Mouse (Mus musculus) hindbrain, embryonic 11.5 days (tissue): ENCODE data around the gene Fars2. TPM values are rescaled to one million over a fixed set of nuclear protein-coding genes. Genes with fewer than 3 reads are reported as not detected.

Experiments
- ATAC-seq: fragments of 200-750 bp; cut with Nextera tagmentation; 2 replicates; pipeline ENCODE4 v1.8.0; 2017; ENCODE audit warnings: mild to moderate bottlenecking, moderate TSS enrichment, moderate library complexity; ENCODE audit not compliant: low FRiP score
- DNase-seq: peaks from one replicate; pipeline ENCODE4 v3.0.0-alpha.2; 2015; ENCODE audit warnings: low spot score
- H3K27ac ChIP-seq: fragments of 300-500 bp; sonication (generic); 2 replicates; pipeline ENCODE4 v1.5.1; 2014; ENCODE audit warnings: mild to moderate bottlenecking, low read depth, low read length
- H3K27me3 ChIP-seq: fragments of 300-500 bp; sonication (generic); 2 replicates; pipeline ENCODE4 v1.6.1; 2014; ENCODE audit warnings: mild to moderate bottlenecking, low read length, moderate library complexity, mixed read lengths; ENCODE audit not compliant: control insufficient read depth, insufficient read depth
- H3K36me3 ChIP-seq: fragments of 300-500 bp; sonication (generic); 2 replicates; pipeline ENCODE4 v1.6.1; 2014; ENCODE audit warnings: mild to moderate bottlenecking, low read length, moderate library complexity, mixed read lengths; ENCODE audit not compliant: control insufficient read depth, insufficient read depth
- H3K4me1 ChIP-seq: fragments of 300-500 bp; sonication (generic); replicated peaks from 2 replicates; pipeline ENCODE4 v1.6.1; 2014; ENCODE audit warnings: low read length, mixed read lengths; ENCODE audit not compliant: control insufficient read depth, insufficient read depth
- H3K4me2 ChIP-seq: fragments of 300-500 bp; sonication (generic); replicated peaks from 2 replicates; pipeline ENCODE4 v1.6.1; 2014; ENCODE audit warnings: mild to moderate bottlenecking, low read depth, low read length
- H3K4me3 ChIP-seq: fragments of 300-500 bp; sonication (generic); 2 replicates; pipeline ENCODE4 v1.5.1; 2014; ENCODE audit warnings: low read depth, low read length
- H3K9ac ChIP-seq: fragments of 300-500 bp; sonication (generic); 2 replicates; pipeline ENCODE4 v1.6.1; 2014; ENCODE audit warnings: low read depth, low read length
- H3K9me3 ChIP-seq: fragments of 300-500 bp; sonication (generic); 2 replicates; pipeline ENCODE4 v1.6.1; 2016; ENCODE audit warnings: low read length; ENCODE audit not compliant: control insufficient read depth
- WGBS: fragments of 180-500 bp; shearing (Covaris S2); extraction: QIAGEN DNeasy Blood & Tissue Kit; methylation state at CpG from one replicate; pipeline ENCODE4 v1.1.7; 2014; 5-methylcytosine and 5-hydroxymethylcytosine counted together
- polyA plus RNA-seq: library from polyadenylated mRNA; unstranded; fragments of >200 nt; fragmentation: Nextera tagmentation; extraction: Ambion mirVana; gene quantifications from 2 replicates; pipeline ENCODE4 v1.2.1, GENCODE M21; 2014

Fars2 gene
- polyA plus RNA-seq, 1 experiment from 2014 or later, result 31.1 TPM

DNA sequence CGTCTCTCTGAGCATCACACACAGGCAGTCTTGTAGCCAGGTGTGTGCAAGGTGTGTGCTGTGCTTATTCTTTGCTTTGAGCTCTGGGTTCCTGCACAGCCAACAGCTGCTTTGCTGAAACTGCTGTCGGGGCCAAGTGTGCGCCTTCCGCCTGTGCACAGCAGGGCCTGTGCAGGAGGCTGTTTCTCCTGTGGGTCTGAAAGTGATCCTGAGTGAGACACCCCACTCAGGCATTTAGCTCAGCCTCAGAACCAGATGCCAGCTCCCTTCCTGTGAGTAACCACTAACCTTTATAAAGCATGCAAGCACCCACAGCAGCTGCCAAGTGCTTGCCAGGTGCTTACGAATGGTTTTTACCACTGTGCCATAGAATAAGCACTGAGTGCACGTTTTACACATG lies 249.1 kb downstream of the Fars2 start:
- Histone ChIP-seq H3K9ac (no peak overlapping the region), H3K27ac (no peak overlapping the region), H3K9me3 (no peaks in the 10 kb centered on the region), H3K4me1 (no peaks in the 10 kb centered on the region), H3K36me3 (no peaks in the 10 kb centered on the region), H3K4me2 (no peak overlapping the region), H3K4me3 (no peak overlapping the region), H3K27me3 (no peaks in the 10 kb centered on the region)
- WGBS, result 87% methylated on average over 6 of the region's 6 CpGs
- no peak for DNase-seq
- no peak for ATAC-seq

DNA sequence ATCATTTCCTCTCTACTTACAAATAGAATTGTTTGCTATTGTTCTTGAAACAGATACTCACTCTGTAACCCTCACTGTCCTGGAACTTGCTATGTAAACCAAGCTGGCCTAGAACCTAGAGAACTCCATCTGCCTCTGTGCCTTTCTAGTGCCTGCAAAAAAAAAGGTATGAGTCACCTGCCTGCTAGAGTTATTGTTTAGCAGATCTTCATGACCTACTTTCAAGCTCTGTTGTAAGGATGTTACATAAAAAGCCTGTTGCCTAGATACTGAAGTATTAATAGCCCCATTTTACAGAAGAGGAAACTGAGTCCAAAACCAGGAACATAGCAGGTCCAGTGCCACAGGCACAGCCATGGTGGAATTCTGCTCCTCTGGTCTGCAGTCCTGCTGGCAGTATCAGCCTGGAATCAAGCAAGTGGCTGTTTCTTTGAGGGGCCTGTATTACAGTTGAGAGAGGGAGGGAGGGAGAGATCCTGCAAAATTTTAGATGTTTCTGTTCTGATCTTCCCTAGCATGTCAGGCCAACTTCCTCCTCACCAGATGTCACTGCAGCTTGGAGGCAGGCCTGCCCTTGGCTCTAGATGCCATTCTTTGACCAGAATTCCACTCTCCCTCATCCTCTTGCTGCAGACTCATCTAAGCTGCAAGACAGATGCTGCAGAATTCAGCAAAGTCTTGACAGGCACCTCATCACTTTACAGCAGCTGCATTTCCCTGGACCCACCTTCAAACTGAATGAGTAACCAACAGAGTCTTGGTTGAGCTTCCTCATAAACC lies 250.7 kb downstream of the Fars2 start:
- ATAC-seq (no peak), DNase-seq (no peak)
- H3K9ac ChIP-seq, result no peak overlapping the region

DNA sequence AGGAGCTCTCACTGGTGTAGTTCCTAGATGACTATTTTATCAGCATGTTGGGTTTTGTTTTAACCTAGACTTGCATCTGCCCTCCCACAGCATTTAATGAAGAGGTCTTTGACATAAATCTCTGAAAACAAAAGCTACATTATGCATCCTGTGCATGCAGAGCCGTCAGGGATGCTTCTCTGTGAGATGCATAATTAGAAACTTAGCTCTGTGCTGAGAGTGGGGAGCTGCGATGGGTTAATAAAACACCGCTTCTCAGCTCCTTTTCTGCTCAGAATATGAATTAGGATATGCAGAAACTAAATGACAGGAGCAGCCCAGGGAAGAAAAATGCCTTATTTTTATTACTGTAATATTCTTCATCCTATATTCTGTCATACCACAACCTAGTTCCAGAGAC lies 251.6 kb downstream of the Fars2 start:
- ATAC-seq (no peak), DNase-seq (no peak)
- Histone ChIP-seq H3K27ac (no peak overlapping the region), H3K9me3 (no peaks in the 10 kb centered on the region), H3K4me2 (no peak overlapping the region), H3K36me3 (no peaks in the 10 kb centered on the region), H3K27me3 (no peaks in the 10 kb centered on the region), H3K4me1 (no peaks in the 10 kb centered on the region), H3K9ac (no peak overlapping the region), H3K4me3 (no peak overlapping the region)
- WGBS, result 53% methylated on average over 3 of the region's 3 CpGs

More for the DNA sequence above, 250.7 kb downstream of the Fars2 start:
- no peaks in the 10 kb centered on the region for H3K27me3 ChIP-seq
- no peaks in the 10 kb centered on the region for H3K4me1 ChIP-seq
- no peak overlapping the region for H3K4me3 ChIP-seq
- no peaks in the 10 kb centered on the region for H3K9me3 ChIP-seq
- H3K4me2 ChIP-seq, result no peak overlapping the region
- no peaks in the 10 kb centered on the region for H3K36me3 ChIP-seq
- H3K27ac ChIP-seq, result no peak overlapping the region

DNA sequence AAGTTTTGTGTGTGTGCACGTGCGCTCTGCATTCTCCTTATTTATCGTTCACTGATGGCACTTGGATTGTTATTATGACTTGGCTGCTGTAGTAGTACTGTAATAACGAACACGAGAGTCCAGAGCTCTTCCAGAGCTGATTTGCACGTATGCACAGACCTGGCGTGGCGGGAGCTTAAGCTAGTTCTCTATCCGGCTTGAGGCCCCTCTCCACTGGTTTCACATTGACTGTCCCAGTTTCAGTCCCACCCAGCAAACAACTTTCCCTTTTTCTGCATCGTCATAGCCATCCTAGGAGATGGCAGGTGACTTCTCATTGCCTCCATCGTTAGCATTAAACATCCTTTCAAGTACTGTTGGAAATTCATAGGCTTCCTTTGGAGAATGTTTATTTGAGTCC lies 252.2 kb downstream of the Fars2 start:
- Histone ChIP-seq H3K4me3 (no peak overlapping the region), H3K27ac (no peak overlapping the region), H3K36me3 (no peaks in the 10 kb centered on the region), H3K4me2 (no peak overlapping the region), H3K27me3 (no peaks in the 10 kb centered on the region), H3K9me3 (no peaks in the 10 kb centered on the region), H3K4me1 (no peaks in the 10 kb centered on the region), H3K9ac (no peak overlapping the region)
- 91% methylated on average over 11 of the region's 11 CpGs for WGBS
- ATAC-seq (no peak), DNase-seq (no peak)

DNA sequence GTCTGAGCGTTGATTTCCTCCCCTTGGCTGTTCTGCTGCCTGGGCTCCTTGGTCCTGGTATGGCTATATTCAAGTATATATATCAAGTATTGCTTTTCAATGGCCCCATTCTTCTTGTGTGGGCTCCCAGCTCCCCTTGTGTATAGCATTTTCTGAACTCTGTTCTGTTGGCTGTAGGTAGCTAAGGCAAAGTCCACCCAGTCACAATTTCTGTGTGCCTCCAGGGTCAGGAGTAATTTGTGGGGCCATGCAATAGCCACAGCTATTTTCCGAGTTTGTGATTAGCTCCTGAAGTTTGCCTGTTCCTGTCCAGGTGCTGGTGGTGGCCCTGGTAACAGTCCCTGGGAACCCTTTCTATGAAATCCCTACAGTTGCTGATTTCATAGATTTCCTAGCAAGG lies 266.0 kb downstream of the Fars2 start:
- H3K27me3 ChIP-seq, result no peaks in the 10 kb centered on the region
- no peaks in the 10 kb centered on the region for H3K4me1 ChIP-seq
- DNase-seq (no peak), ATAC-seq (no peak)
- no peaks in the 10 kb centered on the region for H3K9me3 ChIP-seq
- no peak overlapping the region for H3K9ac ChIP-seq
- H3K4me2 ChIP-seq, result no peak overlapping the region
- no peak overlapping the region for H3K4me3 ChIP-seq
- WGBS, result 74% methylated on average over 2 of the region's 2 CpGs
- H3K36me3 ChIP-seq, result no peaks in the 10 kb centered on the region
- no peak overlapping the region for H3K27ac ChIP-seq

DNA sequence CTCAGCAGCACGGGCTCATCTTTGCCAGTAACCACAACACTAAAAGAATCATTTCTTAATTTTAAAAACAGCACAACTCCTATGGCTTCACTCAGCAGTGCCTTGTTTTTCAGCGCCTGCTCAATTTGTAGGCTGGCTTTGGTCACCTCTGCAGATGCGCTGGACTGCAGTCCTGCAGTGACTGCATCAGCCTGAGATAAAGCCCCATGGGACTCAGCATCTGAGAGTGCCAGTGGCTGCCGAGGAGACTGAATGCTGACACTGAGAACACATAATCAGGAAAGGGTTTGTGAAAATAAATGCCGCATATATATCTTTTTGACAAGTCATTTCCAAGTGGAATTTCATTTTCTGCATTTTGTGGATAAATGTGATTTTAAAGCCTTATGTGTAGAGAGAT lies 268.9 kb downstream of the Fars2 start:
- no peaks in the 10 kb centered on the region for H3K4me1 ChIP-seq
- no peak overlapping the region for H3K27ac ChIP-seq
- 82% methylated on average over 5 of the region's 5 CpGs for WGBS
- DNase-seq (no peak), ATAC-seq (no peak)
- no peaks in the 10 kb centered on the region for H3K27me3 ChIP-seq
- H3K4me3 ChIP-seq, result no peak overlapping the region
- H3K4me2 ChIP-seq, result no peak overlapping the region
- H3K9ac ChIP-seq, result no peak overlapping the region
- H3K9me3 ChIP-seq, result no peaks in the 10 kb centered on the region
- H3K36me3 ChIP-seq, result no peaks in the 10 kb centered on the region

DNA sequence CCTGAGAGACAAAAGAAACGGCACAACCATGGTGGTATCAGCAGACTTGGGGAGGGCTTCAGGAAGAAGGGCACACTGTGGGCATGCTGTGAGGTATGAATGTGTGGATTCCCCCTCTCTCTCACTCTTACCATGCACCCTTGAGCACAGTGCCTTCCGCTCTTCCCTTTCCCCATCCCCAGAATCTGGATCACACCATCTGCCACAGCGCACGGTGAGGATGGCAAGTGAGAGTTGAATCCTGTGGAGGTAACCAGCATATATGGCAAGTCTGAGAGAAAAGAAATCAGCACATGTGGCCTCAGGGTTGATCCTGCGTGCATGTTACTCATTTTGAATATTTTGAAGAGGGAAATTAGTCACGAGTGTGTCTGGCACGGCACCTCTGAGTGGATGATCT lies 274.7 kb downstream of the Fars2 start:
- no peak overlapping the region for H3K27ac ChIP-seq
- no peak for ATAC-seq

DNA sequence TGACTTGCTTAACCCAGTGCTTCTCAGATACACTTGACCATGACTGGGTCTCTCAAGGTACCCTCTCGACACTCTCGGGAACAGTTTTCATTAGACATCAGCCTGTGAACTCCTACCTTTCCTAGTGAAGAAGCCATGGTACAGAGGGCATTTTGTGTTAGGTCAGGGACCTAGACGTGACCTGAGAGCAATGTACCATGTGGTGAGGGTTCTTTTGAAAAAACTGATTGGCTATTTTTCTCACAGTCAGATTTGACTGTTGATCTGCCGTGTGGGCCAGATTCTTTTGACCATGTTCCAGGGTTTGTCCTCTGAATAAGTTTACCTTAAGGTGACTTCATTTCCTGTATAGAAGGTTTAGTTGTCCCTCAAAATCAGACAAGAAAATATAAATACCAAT lies 275.5 kb downstream of the Fars2 start:
- no peak for ATAC-seq
- 86% methylated on average over 4 of the region's 4 CpGs for WGBS

More for the DNA sequence above, 274.7 kb downstream of the Fars2 start:
- Histone ChIP-seq H3K4me1 (no peaks in the 10 kb centered on the region), H3K9me3 (no peaks in the 10 kb centered on the region), H3K4me2 (no peak overlapping the region), H3K27me3 (no peaks in the 10 kb centered on the region), H3K4me3 (no peak overlapping the region), H3K9ac (no peak overlapping the region), H3K36me3 (no peaks in the 10 kb centered on the region)
- 82% methylated on average over 7 of the region's 7 CpGs for WGBS
- no peak for DNase-seq

DNA sequence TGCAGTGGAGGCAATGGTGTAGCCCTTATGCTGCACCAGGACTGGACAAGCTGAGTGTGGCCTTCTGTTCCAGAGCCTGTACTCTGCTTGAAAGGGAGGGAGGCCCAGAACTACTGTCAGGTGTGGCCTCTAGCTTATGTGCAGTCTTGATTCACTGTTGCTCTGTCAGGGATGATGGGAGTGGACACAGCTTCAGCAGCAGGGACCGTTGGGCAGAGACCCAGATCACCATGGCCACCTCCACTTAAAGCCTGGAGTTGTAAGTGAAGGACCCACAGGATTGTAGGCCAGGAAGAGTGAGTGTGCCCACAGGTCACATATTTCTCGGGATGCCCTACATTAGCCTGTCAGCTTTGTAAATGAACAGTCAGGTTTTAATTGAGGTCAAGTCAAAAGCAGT lies 283.8 kb downstream of the Fars2 start:
- no peak for DNase-seq
- H3K4me2 ChIP-seq, result no peak overlapping the region
- H3K27me3 ChIP-seq, result no peaks in the 10 kb centered on the region
- no peaks in the 10 kb centered on the region for H3K4me1 ChIP-seq
- H3K27ac ChIP-seq, result no peak overlapping the region
- WGBS, result 84% methylated on average over 2 of the region's 2 CpGs
- ATAC-seq, result no peak
- H3K9me3 ChIP-seq, result no peaks in the 10 kb centered on the region
- no peaks in the 10 kb centered on the region for H3K36me3 ChIP-seq
- H3K9ac ChIP-seq, result no peak overlapping the region
- no peak overlapping the region for H3K4me3 ChIP-seq

More for the DNA sequence above, 275.5 kb downstream of the Fars2 start:
- H3K4me2 ChIP-seq, result no peak overlapping the region
- H3K4me3 ChIP-seq, result no peak overlapping the region
- H3K4me1 ChIP-seq, result no peaks in the 10 kb centered on the region
- no peak overlapping the region for H3K9ac ChIP-seq
- no peaks in the 10 kb centered on the region for H3K27me3 ChIP-seq
- no peak overlapping the region for H3K27ac ChIP-seq
- DNase-seq, result no peak
- H3K36me3 ChIP-seq, result no peaks in the 10 kb centered on the region
- no peaks in the 10 kb centered on the region for H3K9me3 ChIP-seq
